Mouse (Mus musculus) kidney, postnatal 0 days (tissue): ENCODE measurements around the gene Fbxw8. TPM values are rescaled to one million over a fixed set of nuclear protein-coding genes. Genes with fewer than 3 reads are reported as not detected.

Experiments used
- ATAC-seq: fragments of 200-750 bp; cut with Nextera tagmentation; replicated peaks from 2 replicates; pipeline ENCODE4 v1.8.0; 2017; ENCODE audit warnings: low read depth, moderate number of reproducible peaks, moderate TSS enrichment, moderate library complexity; ENCODE audit not compliant: low FRiP score
- DNase-seq: peaks from one replicate; pipeline ENCODE4 v3.0.0-alpha.2; 2016; ENCODE audit warnings: low spot score
- H3K27ac ChIP-seq: fragments of 300-500 bp; sonication (generic); 2 replicates; pipeline ENCODE4 v1.5.1; 2014; ENCODE audit warnings: mild to moderate bottlenecking
- H3K27me3 ChIP-seq: fragments of 300-500 bp; sonication (generic); 2 replicates; pipeline ENCODE4 v1.6.1; 2014; ENCODE audit warnings: low read length, mixed read lengths; ENCODE audit not compliant: insufficient read depth
- H3K36me3 ChIP-seq: fragments of 300-500 bp; sonication (generic); 2 replicates; pipeline ENCODE4 v1.6.1; 2014; ENCODE audit warnings: low read length, mixed read lengths; ENCODE audit not compliant: insufficient read depth
- H3K4me1 ChIP-seq: fragments of 300-500 bp; sonication (generic); replicated peaks from 2 replicates; pipeline ENCODE4 v1.6.1; 2014; ENCODE audit warnings: antibody characterized with exemption, low read length, mixed read lengths; ENCODE audit not compliant: insufficient read depth
- H3K4me2 ChIP-seq: fragments of 300-500 bp; sonication (generic); 2 replicates; pipeline ENCODE4 v1.6.1; 2014; ENCODE audit warnings: mild to moderate bottlenecking, low read length, moderate library complexity, mixed read lengths
- H3K4me3 ChIP-seq: fragments of 300-500 bp; sonication (generic); replicated peaks from 2 replicates; pipeline ENCODE4 v1.5.1; 2014; ENCODE audit warnings: low read depth, low read length
- H3K9ac ChIP-seq: fragments of 300-500 bp; sonication (generic); 2 replicates; pipeline ENCODE4 v1.6.1; 2014; ENCODE audit warnings: low read depth, low read length
- H3K9me3 ChIP-seq: fragments of 300-500 bp; sonication (generic); replicated peaks from 2 replicates; pipeline ENCODE4 v1.6.1; 2016; ENCODE audit warnings: low read length, inconsistent platforms, mixed read lengths
- CTCF ChIP-seq: IDR thresholded peaks from 2 replicates; pipeline ENCODE4 v1.5.1; 2016; ENCODE audit warnings: antibody characterized with exemption, low read depth, mild to moderate bottlenecking, moderate library complexity
- WGBS: fragments of 180-500 bp; shearing (Covaris S2); extraction: QIAGEN DNeasy Blood & Tissue Kit; methylation state at CpG from one replicate; pipeline ENCODE4 v1.1.7; 2014; 5-methylcytosine and 5-hydroxymethylcytosine counted together
- polyA plus RNA-seq: library from polyadenylated mRNA; unstranded; fragments of >200 nt; fragmentation: Nextera tagmentation; extraction: Ambion mirVana; gene quantifications from 2 replicates; pipeline ENCODE4 v1.2.1, GENCODE M21; 2015

Fbxw8 gene
- polyA plus RNA-seq, 1 experiment from 2014 or later: 24.7 TPM

GRCm38 (mm10) chr5:118145458-118145857 lies 9.8 kb downstream of the Fbxw8 start:
- Histone ChIP-seq H3K9me3 (no peaks in the 10 kb centered on the region), H3K9ac (no peak overlapping the region), H3K27ac (no peak overlapping the region), H3K4me2 (no peak overlapping the region), H3K4me1 (no peaks in the 10 kb centered on the region), H3K36me3 (peaks cover 14% of the 10 kb centered on the region; the same call in 1 of the 2 replicates), H3K27me3 (no peaks in the 10 kb centered on the region), H3K4me3 (no peak overlapping the region)
- no peak for TF ChIP-seq CTCF
- no peak for ATAC-seq
- DNase-seq: no peak
- 94% methylated on average over 3 of the region's 3 CpGs for WGBS

DNA sequence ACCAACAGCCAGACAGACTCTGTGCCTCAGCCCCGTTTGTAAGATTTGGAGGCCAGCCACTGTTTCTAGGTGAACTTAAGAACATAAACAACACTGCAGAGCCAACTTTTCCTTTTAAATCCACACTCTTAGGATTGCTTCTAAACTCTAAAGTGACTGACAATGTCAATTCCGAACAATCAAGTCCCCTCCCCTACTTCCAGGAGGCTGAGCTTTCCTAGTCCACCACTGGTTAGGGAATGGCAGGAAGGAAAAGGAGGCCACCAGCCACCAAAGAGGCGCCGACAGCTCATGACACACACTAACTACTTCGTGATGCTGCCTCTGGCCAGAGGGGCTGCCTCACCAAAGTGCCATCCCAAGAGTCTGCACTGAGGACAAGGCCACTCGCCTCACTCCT lies 10.5 kb downstream of the Fbxw8 start:
- H3K9me3 ChIP-seq: no peaks in the 10 kb centered on the region
- DNase-seq (no peak), ATAC-seq (no peak)
- H3K27ac ChIP-seq: no peak overlapping the region
- no peaks in the 10 kb centered on the region for H3K27me3 ChIP-seq
- 75% methylated on average over 6 of the region's 6 CpGs for WGBS
- H3K4me1 ChIP-seq: no peaks in the 10 kb centered on the region
- H3K4me2 ChIP-seq: no peak overlapping the region
- H3K36me3 ChIP-seq: peaks cover 17% of the 10 kb centered on the region; the same call in 1 of the 2 replicates
- no peak overlapping the region for H3K9ac ChIP-seq
- no peak overlapping the region for H3K4me3 ChIP-seq
- TF ChIP-seq CTCF: no peak

- Histone ChIP-seq H3K9ac (peak overlapping the region; percentile 40; the same call in 1 of the 2 replicates), H3K36me3 (peaks cover 17% of the 10 kb centered on the region; the same call in 1 of the 2 replicates), H3K9me3 (no peaks in the 10 kb centered on the region), H3K4me1 (no peaks in the 10 kb centered on the region), H3K27me3 (no peaks in the 10 kb centered on the region), H3K4me2 (no peak overlapping the region), H3K27ac (peak overlapping the region; percentile 64), H3K4me3 (no peak overlapping the region)
- no peak for TF ChIP-seq CTCF
- ATAC-seq: no peak
- DNase-seq: no peak
- 77% methylated on average over 4 of the region's 4 CpGs for WGBS
These were observed 10.9 kb downstream of the Fbxw8 start for GRCm38 (mm10) chr5:118144327-118144726.

DNA sequence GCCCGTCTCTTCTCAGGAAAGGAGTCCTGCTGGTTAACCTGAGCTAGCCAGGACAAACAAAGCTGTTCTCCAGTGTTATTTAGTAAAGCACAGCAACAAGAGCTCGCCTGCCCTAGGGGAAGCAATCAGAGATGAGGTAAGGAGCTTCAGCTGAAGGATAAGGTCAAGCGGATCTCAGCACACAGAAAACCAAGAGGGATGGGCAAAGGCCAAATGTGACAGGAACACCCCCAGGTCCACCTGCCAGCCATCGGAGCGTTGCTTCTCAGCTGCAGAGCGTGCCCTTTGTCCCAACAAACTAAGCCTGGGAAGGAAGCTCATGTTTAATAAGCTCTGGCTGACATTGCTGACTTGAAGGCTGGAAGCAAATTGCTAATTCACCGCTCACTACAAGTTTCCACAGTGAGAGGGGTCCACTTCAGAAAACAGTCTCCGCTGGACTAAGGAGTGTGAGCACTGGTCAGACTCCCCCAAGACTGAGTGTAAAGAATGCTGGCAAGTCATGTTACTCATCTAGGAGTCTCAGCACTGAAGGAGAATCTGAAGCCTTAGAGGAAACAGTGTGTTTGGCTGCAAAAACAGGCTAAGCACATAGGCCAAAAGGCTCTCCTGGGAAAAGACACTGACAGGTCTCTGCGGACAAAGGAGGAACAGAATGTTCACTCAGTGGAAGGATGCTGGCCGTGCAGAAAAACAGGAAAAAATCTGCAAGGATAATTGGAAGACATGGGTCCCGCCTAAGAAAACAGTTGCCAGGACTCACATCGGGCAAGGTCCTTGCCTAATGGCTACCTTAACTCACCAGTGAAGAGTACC lies 11.8 kb downstream of the Fbxw8 start:
- ATAC-seq: peak; percentile 49
- H3K27ac ChIP-seq: peak overlapping the region; percentile 72

DNA sequence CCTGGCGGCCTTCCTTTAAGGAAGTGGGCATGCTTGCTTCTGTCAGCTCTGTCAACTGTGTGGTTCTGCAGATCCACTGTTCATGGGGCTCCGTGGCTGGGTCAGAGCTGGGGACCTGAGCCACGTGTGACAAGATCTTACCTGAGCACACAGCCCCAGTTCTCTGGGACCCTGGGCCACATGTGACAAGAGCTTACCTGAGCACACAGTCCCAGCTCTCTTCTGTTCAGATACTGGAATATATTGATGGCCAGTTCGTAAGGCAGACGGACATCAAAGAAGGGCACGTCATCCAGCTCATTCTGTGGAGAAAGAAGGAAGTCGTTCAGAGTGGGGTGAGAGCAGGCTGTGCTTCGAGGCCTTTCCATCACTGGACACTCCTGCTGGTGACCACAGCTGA lies 12.8 kb downstream of the Fbxw8 start:
- Histone ChIP-seq H3K4me3 (no peak overlapping the region), H3K4me2 (no peak overlapping the region), H3K4me1 (no peaks in the 10 kb centered on the region), H3K36me3 (peaks cover 17% of the 10 kb centered on the region; the same call in 1 of the 2 replicates), H3K27ac (0 out of 2 replicates have a peak overlapping the region, but pooled peaks have one; percentile 72), H3K9me3 (no peaks in the 10 kb centered on the region), H3K27me3 (no peaks in the 10 kb centered on the region), H3K9ac (no peak overlapping the region)
- 76% methylated on average over 8 of the region's 8 CpGs for WGBS
- ATAC-seq (no peak), DNase-seq (no peak)
- no peak for TF ChIP-seq CTCF

More for the DNA sequence above, 11.8 kb downstream of the Fbxw8 start:
- no peak overlapping the region for H3K4me2 ChIP-seq
- no peaks in the 10 kb centered on the region for H3K27me3 ChIP-seq
- peaks cover 17% of the 10 kb centered on the region; the same call in 1 of the 2 replicates for H3K36me3 ChIP-seq
- H3K9ac ChIP-seq: no peak overlapping the region
- WGBS: 49% methylated on average over 12 of the region's 12 CpGs
- H3K4me1 ChIP-seq: no peaks in the 10 kb centered on the region
- H3K9me3 ChIP-seq: no peaks in the 10 kb centered on the region
- no peak for TF ChIP-seq CTCF
- DNase-seq: peak; percentile 45
- no peak overlapping the region for H3K4me3 ChIP-seq

- H3K9ac ChIP-seq: no peak overlapping the region
- ATAC-seq: no peak
- peaks cover 22% of the 10 kb centered on the region; the same call in 1 of the 2 replicates for H3K36me3 ChIP-seq
These were observed 15.6 kb downstream of the Fbxw8 start for GRCm38 (mm10) chr5:118139630-118140029.

More at GRCm38 (mm10) chr5:118139630-118140029, 15.6 kb downstream of the Fbxw8 start:
- no peaks in the 10 kb centered on the region for H3K4me1 ChIP-seq
- no peaks in the 10 kb centered on the region for H3K27me3 ChIP-seq
- H3K4me2 ChIP-seq: no peak overlapping the region
- 89% methylated on average over 8 of the region's 8 CpGs for WGBS
- H3K4me3 ChIP-seq: no peak overlapping the region
- TF ChIP-seq CTCF: no peak
- no peaks in the 10 kb centered on the region for H3K9me3 ChIP-seq
- DNase-seq: no peak
- no peak overlapping the region for H3K27ac ChIP-seq
